Comparison of ENCODE assay signal across 24 mouse cellular contexts in genomic region chr2:126955671-126956070, GRCm38 (mm10). TPM values are rescaled to one million over a fixed set of nuclear protein-coding genes. Genes with fewer than 3 reads are reported as not detected.
A peak's percentile ranks its signal among the peaks of the same experiment; 100 is the strongest.
DNase-seq lines count a peak whose midpoint lies in the region; ATAC-seq lines count a peak whose summit lies in the region.
"Had no signal": no experiment of that assay in that cellular context is flagged by ENCODE, and none has a peak within 500 bp of the region (broad histone marks: within the 10 kb centered on the region; RNA-seq: fewer than 3 reads in every experiment).

No protein-coding gene starts in this region.

- H3K9me3 ChIP-seq in kidney, embryonic 15.5 days (replicated peaks): no peaks in the 10 kb centered on the region
- no peaks in the 10 kb centered on the region for H3K9me3 ChIP-seq in hindbrain, embryonic 11.5 days (ENCODE audit: control insufficient read depth, low read length)
- H3K9me3 ChIP-seq: embryonic facial prominence, embryonic 13.5 days; G1E; hindbrain, embryonic 12.5 days; limb, embryonic 13.5 days; liver, embryonic 12.5 days; midbrain, embryonic 13.5 days had no signal

- no peaks in the 10 kb centered on the region for H3K36me3 ChIP-seq in kidney, embryonic 15.5 days
- H3K36me3 ChIP-seq in hindbrain, embryonic 11.5 days (ENCODE audit: control insufficient read depth, insufficient read depth, low read length): no peaks in the 10 kb centered on the region
- H3K36me3 ChIP-seq: embryonic facial prominence, embryonic 13.5 days; forebrain, embryonic 12.5 days; G1E; hindbrain, embryonic 12.5 days; limb, embryonic 13.5 days; liver, embryonic 12.5 days; midbrain, embryonic 13.5 days had no signal

- H3K9ac ChIP-seq in kidney, embryonic 15.5 days: no peak overlapping the region
- no peak overlapping the region for H3K9ac ChIP-seq in hindbrain, embryonic 11.5 days (ENCODE audit: low read depth, low read length)
- H3K9ac ChIP-seq: embryonic facial prominence, embryonic 13.5 days; forebrain, embryonic 12.5 days; hindbrain, embryonic 12.5 days; limb, embryonic 13.5 days; liver, embryonic 12.5 days; liver, postnatal 0 days; midbrain, embryonic 13.5 days had no signal

- no peak overlapping the region for H3K4me3 ChIP-seq in kidney, embryonic 15.5 days (replicated peaks)
- no peak overlapping the region for H3K4me3 ChIP-seq in hindbrain, embryonic 11.5 days (ENCODE audit: low read depth, low read length)
- H3K4me3 ChIP-seq: embryonic facial prominence, embryonic 13.5 days; forebrain, embryonic 12.5 days; hindbrain, embryonic 12.5 days; limb, embryonic 13.5 days; liver, embryonic 12.5 days; midbrain, embryonic 13.5 days had no signal

- ATAC-seq in kidney, embryonic 15.5 days (replicated peaks; ENCODE audit: low FRiP score): no peak
- ATAC-seq in hindbrain, embryonic 11.5 days (ENCODE audit: low FRiP score): no peak
- ATAC-seq in erythroid progenitor cell, adult 5-6 weeks (replicated peaks; ENCODE audit: low FRiP score, poor library complexity, severe bottlenecking): no peak
- ATAC-seq: hindbrain, postnatal 0 days; liver, embryonic 12.5 days; liver, postnatal 0 days; midbrain, embryonic 13.5 days had no signal

- no peak overlapping the region for H3K27ac ChIP-seq in kidney, embryonic 15.5 days
- no peak overlapping the region for H3K27ac ChIP-seq in hindbrain, embryonic 11.5 days (ENCODE audit: low read depth, low read length)
- H3K27ac ChIP-seq: embryonic facial prominence, embryonic 13.5 days; forebrain, embryonic 12.5 days; hindbrain, embryonic 12.5 days; hindbrain, postnatal 0 days; kidney, postnatal 0 days; limb, embryonic 13.5 days; liver, embryonic 12.5 days; midbrain, embryonic 13.5 days had no signal

- peak; percentile 71 for DNase-seq in kidney, adult 11 months
- DNase-seq in urinary bladder, postnatal 14 days (ENCODE audit: low spot score): peak; percentile 62
- DNase-seq in urinary bladder, postnatal 10 days (ENCODE audit: low spot score): no peak
- DNase-seq in kidney, adult 9 months: peak; percentile 58
- peak; percentile 88 for DNase-seq in large intestine, adult 2 months (ENCODE audit: low read depth, low spot score)
- DNase-seq in hindbrain, embryonic 11.5 days (ENCODE audit: low spot score): no peak
- DNase-seq: adrenal gland, adult 8-10 months; cerebellum, adult 9-11 months; gastrocnemius, postnatal 10 days; heart, postnatal 14 days; liver, postnatal 0 days; lung, postnatal 4 days; thymus, postnatal 14 days had no signal

- H3K4me1 ChIP-seq in kidney, embryonic 15.5 days: no peaks in the 10 kb centered on the region
- no peaks in the 10 kb centered on the region for H3K4me1 ChIP-seq in hindbrain, embryonic 11.5 days (replicated peaks; ENCODE audit: control insufficient read depth, insufficient read depth, low read length)
- H3K4me1 ChIP-seq: embryonic facial prominence, embryonic 13.5 days; forebrain, embryonic 12.5 days; hindbrain, embryonic 12.5 days; limb, embryonic 13.5 days; midbrain, embryonic 13.5 days had no signal

- 34% methylated on average over 7 of the region's 7 CpGs for WGBS in kidney, embryonic 15.5 days
- WGBS in large intestine, adult 2 months: 15% methylated on average over 7 of the region's 7 CpGs
- 70% methylated on average over 7 of the region's 7 CpGs for WGBS in hindbrain, embryonic 11.5 days

- no peak overlapping the region for H3K4me2 ChIP-seq in kidney, embryonic 15.5 days
- no peak overlapping the region for H3K4me2 ChIP-seq in hindbrain, embryonic 11.5 days (replicated peaks; ENCODE audit: low read depth, low read length)
- H3K4me2 ChIP-seq: embryonic facial prominence, embryonic 13.5 days; forebrain, embryonic 12.5 days; hindbrain, embryonic 12.5 days; limb, embryonic 13.5 days; liver, embryonic 12.5 days; midbrain, embryonic 13.5 days had no signal

- no peaks in the 10 kb centered on the region for H3K27me3 ChIP-seq in kidney, embryonic 15.5 days
- no peaks in the 10 kb centered on the region for H3K27me3 ChIP-seq in hindbrain, embryonic 11.5 days (ENCODE audit: control insufficient read depth, insufficient read depth, low read length)
- H3K27me3 ChIP-seq: embryonic facial prominence, embryonic 13.5 days; forebrain, embryonic 12.5 days; hindbrain, embryonic 12.5 days; limb, embryonic 13.5 days; liver, embryonic 12.5 days; midbrain, embryonic 13.5 days had no signal

RNA-seq across cellular contexts. Expression of gene Sppl2a, which starts 22.6 kb away (rescaled TPM):
- 37.0 and 40.6 TPM in 2 replicates for polyA plus RNA-seq in kidney, embryonic 15.5 days (2015; fragmentation: Nextera tagmentation; extraction: Ambion mirVana)
- polyA plus RNA-seq in large intestine, adult 2 months (2012; rRNA removed): 22.5 and 26.6 TPM in 2 replicates
- polyA plus RNA-seq in hindbrain, embryonic 11.5 days (2014; fragmentation: Nextera tagmentation; extraction: Ambion mirVana): 34.7 and 35.5 TPM in 2 replicates
- total RNA-seq in erythroid progenitor cell, adult 5-6 weeks (2015; ENCODE audit: low replicate concordance): 22.3 and 36.9 TPM in 2 replicates
- 26.3 and 26.4 TPM in 2 replicates for total RNA-seq in erythroid progenitor cell, adult 5-6 weeks (2017; ENCODE audit: low replicate concordance)

RNA-seq across cellular contexts. Expression of gene Ap4e1, which starts 52.8 kb away (rescaled TPM):
- polyA plus RNA-seq in kidney, embryonic 15.5 days (2015; fragmentation: Nextera tagmentation; extraction: Ambion mirVana): 11.7 and 12.1 TPM in 2 replicates
- polyA plus RNA-seq in large intestine, adult 2 months (2012; rRNA removed): 1.3 and 2.3 TPM in 2 replicates
- 11.1 and 11.3 TPM in 2 replicates for polyA plus RNA-seq in hindbrain, embryonic 11.5 days (2014; fragmentation: Nextera tagmentation; extraction: Ambion mirVana)
- total RNA-seq in erythroid progenitor cell, adult 5-6 weeks (2015; ENCODE audit: low replicate concordance): 6.7 and 7.6 TPM in 2 replicates
- total RNA-seq in erythroid progenitor cell, adult 5-6 weeks (2017; ENCODE audit: low replicate concordance): 9.2 and 17.2 TPM in 2 replicates

Comparison
In these comparisons a context has a peak if more than half of its experiments do, and no peak if none do; other contexts are left out.
1. DNase-seq: peak in kidney, adult 11 months (single experiment), urinary bladder, postnatal 14 days (single experiment), kidney, adult 9 months (single experiment) and large intestine, adult 2 months (single experiment); none in urinary bladder, postnatal 10 days (single experiment) and hindbrain, embryonic 11.5 days (single experiment).